Mouse (Mus musculus) cerebral cortex, adult 2 months (tissue): ENCODE results near the gene Thsd1.

Experiments used
- WGBS: fragments of 180-500 bp; shearing (Covaris S2); methylation state at CpG from one replicate; pipeline ENCODE4 v1.1.7; 2018; 5-methylcytosine and 5-hydroxymethylcytosine counted together

Gene Thsd1

GRCm38 (mm10) chr8:22227061-22227877 lies at the start of gene Thsd1:
TSS of gene Thsd1 (plus strand) at chr8:22227313.
- WGBS, result 1% methylated on average over 39 of the region's 39 CpGs

- 6% methylated on average over 3 of the region's 3 CpGs for WGBS
These were observed 42.2 kb upstream of the Thsd1 start for GRCm38 (mm10) chr8:22184884-22185283.

- 2% methylated on average over 63 of the region's 63 CpGs for WGBS
These were observed 41.4 kb upstream of the Thsd1 start, which contains the start of gene Ckap2 for GRCm38 (mm10) chr8:22185431-22186397. TSS of gene Ckap2 (minus strand) at chr8:22185819.

GRCm38 (mm10) chr8:22192660-22193431 lies 34.3 kb upstream of the Thsd1 start, which contains the start of gene Vps36:
TSS of gene Vps36 (plus strand) at chr8:22192809.
- WGBS, result under 1% methylated on average over 73 of the region's 73 CpGs

GRCm38 (mm10) chr8:22193432-22194010 lies 33.6 kb upstream of the Thsd1 start:
- 8% methylated on average over 12 of the region's 12 CpGs for WGBS

- WGBS, result 70% methylated on average over 6 of the region's 6 CpGs
These were observed 29.2 kb upstream of the Thsd1 start for GRCm38 (mm10) chr8:22197914-22198313.

- 98% methylated on average over 8 of the region's 8 CpGs for WGBS
These were observed 27.6 kb upstream of the Thsd1 start for GRCm38 (mm10) chr8:22199481-22199880.

GRCm38 (mm10) chr8:22207535-22207934 lies 19.6 kb upstream of the Thsd1 start:
- 72% methylated on average over 4 of the region's 4 CpGs for WGBS

GRCm38 (mm10) chr8:22209012-22209411 lies 18.1 kb upstream of the Thsd1 start:
- 65% methylated on average over 5 of the region's 5 CpGs for WGBS

- WGBS, result 96% methylated on average over 10 of the region's 10 CpGs
These were observed 12.3 kb upstream of the Thsd1 start for GRCm38 (mm10) chr8:22214826-22215225.

GRCm38 (mm10) chr8:22226361-22226760 lies 752 bp upstream of the Thsd1 start:
- 56% methylated on average over 8 of the region's 8 CpGs for WGBS

- 54% methylated on average over 7 of the region's 7 CpGs for WGBS
These were observed 1.5 kb downstream of the Thsd1 start for GRCm38 (mm10) chr8:22228621-22229020.

GRCm38 (mm10) chr8:22242986-22243385 lies 15.9 kb downstream of the Thsd1 start:
- WGBS, result 88% methylated on average over 9 of the region's 9 CpGs

- WGBS, result 80% methylated on average over 1 of the region's 1 CpGs
These were observed 18.6 kb downstream of the Thsd1 start for GRCm38 (mm10) chr8:22245663-22246062.

GRCm38 (mm10) chr8:22247956-22248355 lies 20.8 kb downstream of the Thsd1 start:
- 50% methylated on average over 12 of the region's 12 CpGs for WGBS

- WGBS, result 64% methylated on average over 9 of the region's 9 CpGs
These were observed 22.0 kb downstream of the Thsd1 start for GRCm38 (mm10) chr8:22249080-22249479.

GRCm38 (mm10) chr8:22258946-22259450 lies 31.9 kb downstream of the Thsd1 start:
- 85% methylated on average over 18 of the region's 18 CpGs for WGBS

- WGBS, result 76% methylated on average over 12 of the region's 12 CpGs
These were observed 32.4 kb downstream of the Thsd1 start for GRCm38 (mm10) chr8:22259531-22259930.

- 64% methylated on average over 9 of the region's 9 CpGs for WGBS
These were observed 33.1 kb downstream of the Thsd1 start for GRCm38 (mm10) chr8:22260091-22260722.

- 76% methylated on average over 3 of the region's 3 CpGs for WGBS
These were observed 35.2 kb downstream of the Thsd1 start for GRCm38 (mm10) chr8:22262267-22262666.
